Mouse (Mus musculus) bone marrow, adult 2 months (tissue): ENCODE measurements around the gene Il2rb.

Experiments
- CTCF ChIP-seq: fragments of 200-500 bp; IDR thresholded peaks from 2 replicates; pipeline ENCODE4 v1.5.1; 2011; ENCODE audit warnings: low read length, control low read depth; ENCODE audit not compliant: control insufficient read depth, insufficient read depth
- POLR2A ChIP-seq: fragments of 200-500 bp; IDR thresholded peaks from 2 replicates; pipeline ENCODE4 v1.6.1; 2011; ENCODE audit warnings: low read depth, mild to moderate bottlenecking, control low read depth, low read length, borderline replicate concordance; ENCODE audit not compliant: control insufficient read depth

- no peak for TF ChIP-seq POLR2A
- TF ChIP-seq CTCF: no peak
Measured at GRCm38 (mm10) chr15:78450419-78450768, 44.7 kb downstream of the Il2rb start.
